Mouse (Mus musculus) right cerebral cortex, adult 18-20 months (tissue): ENCODE measurements around the gene Xndc1.

Source experiments
- DNase-seq: peaks from one replicate; pipeline ENCODE4 v3.0.0; 2022; ENCODE audit warnings: mixed read lengths

Gene Xndc1

GRCm38 (mm10) chr7:102082816-102083215 lies 17.5 kb downstream of the Xndc1 start, which contains the start of gene Trpc2:
TSS of gene Trpc2 (plus strand) at chr7:102083116.
- DNase-seq = no peak

DNA sequence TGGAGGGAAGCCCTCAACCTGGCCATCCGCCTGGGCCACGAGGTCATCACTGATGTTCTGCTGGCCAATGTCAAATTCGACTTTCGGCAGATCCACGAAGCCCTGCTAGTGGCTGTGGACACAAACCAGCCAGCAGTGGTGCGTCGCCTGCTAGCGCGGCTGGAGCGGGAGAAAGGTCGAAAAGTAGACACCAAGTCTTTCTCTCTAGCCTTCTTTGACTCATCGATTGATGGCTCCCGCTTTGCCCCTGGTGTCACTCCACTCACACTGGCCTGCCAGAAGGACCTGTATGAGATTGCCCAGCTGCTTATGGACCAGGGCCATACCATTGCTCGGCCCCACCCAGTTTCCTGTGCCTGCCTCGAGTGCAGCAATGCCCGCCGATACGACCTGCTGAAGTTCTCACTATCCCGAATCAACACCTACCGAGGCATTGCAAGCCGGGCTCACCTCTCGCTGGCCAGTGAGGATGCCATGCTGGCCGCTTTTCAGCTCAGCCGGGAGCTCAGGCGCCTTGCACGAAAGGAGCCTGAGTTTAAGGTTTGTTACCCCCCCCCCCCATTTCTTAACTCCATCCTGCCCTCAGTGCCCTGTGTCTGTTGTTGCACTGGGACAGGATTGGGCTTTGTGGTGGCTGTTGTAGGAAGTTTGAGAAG lies 18.9 kb downstream of the Xndc1 start:
- DNase-seq = no peak

GRCm38 (mm10) chr7:102087336-102087735 lies 22.0 kb downstream of the Xndc1 start:
- DNase-seq = peak; percentile 32

- no peak for DNase-seq
Measured at GRCm38 (mm10) chr7:102099760-102100661, 34.7 kb downstream of the Xndc1 start.

DNA sequence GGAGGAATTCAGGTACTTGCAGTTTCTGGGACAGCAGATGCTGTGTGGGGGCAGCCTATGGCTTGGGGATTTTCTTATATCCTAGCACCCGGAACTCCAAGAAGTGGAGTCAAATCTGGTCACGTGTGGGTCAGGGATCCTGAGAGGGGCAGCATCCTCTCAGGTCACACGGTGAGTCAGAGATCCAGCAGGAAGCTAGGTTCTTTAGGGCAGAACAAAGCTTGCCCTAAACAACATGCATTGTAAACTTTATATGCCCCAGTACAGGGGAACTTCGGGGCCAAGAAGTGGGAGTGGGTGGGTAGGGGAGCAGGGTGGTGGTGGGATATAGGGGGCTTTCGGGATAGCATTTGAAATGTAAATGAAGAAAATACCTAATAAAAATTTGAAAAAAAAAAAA lies 35.6 kb downstream of the Xndc1 start:
- DNase-seq = no peak

- no peak for DNase-seq
Measured at GRCm38 (mm10) chr7:102101487-102101886, 36.2 kb downstream of the Xndc1 start, which contains the start of gene Art1. TSS of gene Art1 (plus strand) at chr7:102101743.

DNA sequence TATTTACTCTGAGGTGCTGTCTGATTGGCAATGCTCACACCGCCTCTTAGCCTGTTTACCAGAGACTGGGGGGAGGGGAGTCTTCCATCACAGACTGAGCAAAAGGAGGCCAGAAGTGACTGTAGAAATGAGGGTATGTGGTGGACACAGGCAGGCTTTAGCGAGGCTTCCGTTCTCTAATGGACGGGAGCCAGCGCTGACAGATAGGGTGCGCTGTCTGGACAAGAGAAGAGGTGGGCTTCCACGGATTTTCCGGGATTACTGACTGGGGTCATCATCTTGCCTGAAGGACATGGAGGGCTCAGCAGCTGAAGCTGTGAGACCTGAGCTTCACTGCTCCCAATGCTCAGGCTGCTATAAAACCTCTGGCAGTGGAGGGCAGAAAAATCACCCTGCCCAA lies 36.9 kb downstream of the Xndc1 start:
- no peak for DNase-seq

- DNase-seq = no peak
Measured at GRCm38 (mm10) chr7:102102696-102103095, 37.4 kb downstream of the Xndc1 start.

DNA sequence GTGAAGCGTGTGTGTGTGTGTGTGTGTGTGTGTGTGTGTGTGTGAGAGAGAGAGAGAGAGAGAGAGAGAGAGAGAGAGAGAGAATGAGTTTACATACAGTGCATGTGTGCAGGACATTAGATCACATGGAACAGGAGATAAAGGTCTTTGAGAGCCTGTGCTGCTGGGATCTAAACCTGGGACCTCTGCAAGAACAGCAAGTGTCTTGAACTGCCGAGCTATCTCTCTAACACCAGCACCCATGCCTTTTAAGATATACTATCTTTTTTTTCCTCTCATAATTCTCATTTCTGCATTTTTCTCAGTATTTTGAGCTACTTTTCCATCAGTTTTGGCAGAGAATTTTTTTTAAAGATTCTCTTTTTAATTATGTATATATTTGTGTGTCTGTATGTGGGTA lies 38.2 kb downstream of the Xndc1 start:
- no peak for DNase-seq

GRCm38 (mm10) chr7:102104126-102104525 lies 38.8 kb downstream of the Xndc1 start:
- no peak for DNase-seq

DNA sequence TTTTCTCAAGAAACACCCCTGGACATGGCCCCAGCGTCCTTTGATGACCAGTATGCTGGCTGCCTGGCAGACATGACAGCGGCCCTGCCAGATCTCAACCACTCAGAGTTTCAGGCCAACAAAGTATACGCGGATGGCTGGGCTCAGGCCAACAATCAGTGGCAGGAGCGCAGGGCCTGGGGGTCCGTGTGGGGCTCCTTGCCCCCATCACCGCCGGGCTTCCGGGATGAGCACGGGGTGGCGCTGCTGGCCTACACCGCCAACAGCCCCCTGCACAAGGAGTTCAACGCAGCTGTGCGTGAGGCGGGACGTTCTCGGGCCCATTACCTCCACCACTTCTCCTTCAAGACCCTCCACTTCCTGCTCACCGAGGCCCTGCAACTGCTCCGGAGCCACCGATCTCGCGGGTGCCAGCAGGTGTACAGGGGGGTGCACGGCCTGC lies 41.4 kb downstream of the Xndc1 start:
- DNase-seq = no peak

GRCm38 (mm10) chr7:102108206-102108605 lies 42.9 kb downstream of the Xndc1 start:
- no peak for DNase-seq

DNA sequence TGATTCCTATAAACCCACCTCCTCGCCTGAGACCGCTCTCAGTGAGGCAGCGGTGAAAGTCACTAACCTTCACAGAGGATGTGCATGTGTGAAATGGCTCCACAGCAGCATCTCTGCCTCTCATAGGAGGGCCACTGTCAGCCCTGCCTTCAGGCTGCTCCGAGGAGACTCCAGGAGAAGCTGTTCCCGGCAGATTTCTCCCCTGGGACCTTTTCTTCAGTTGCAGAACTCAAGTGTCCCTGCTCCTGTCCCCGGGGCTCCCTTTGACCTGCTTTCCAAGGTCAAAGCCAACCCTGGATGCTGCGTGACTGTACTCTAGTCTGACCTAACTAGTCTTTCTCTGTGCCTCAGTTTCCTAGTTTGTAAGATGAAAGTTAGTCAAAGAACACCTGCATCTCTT lies 43.9 kb downstream of the Xndc1 start, which contains the start of gene Art5:
Gene Art5 (minus strand): TSS at position 319 of the 400 bp plus-strand sequence.
- DNase-seq = no peak

DNA sequence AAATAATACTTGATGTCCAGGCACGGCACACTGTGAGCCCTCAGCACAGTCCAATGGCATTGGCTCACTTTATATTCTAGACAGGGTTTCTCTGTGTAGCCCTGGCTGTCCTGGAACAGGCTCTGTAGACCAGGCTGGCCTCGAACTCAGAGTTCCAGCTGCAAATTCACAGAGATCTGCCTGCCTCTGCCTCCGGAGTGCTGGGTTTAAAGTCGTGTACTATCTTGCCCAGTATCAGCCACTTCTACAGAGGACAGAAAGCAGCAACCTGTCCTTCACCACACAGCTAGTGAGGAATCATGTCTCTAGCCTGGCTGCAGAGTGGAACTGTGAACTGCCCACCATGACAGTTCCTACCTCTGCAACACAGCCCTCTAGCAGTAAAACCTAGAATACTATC lies 44.4 kb downstream of the Xndc1 start:
- no peak for DNase-seq

- no peak for DNase-seq
Measured at GRCm38 (mm10) chr7:102113151-102113729, 47.9 kb downstream of the Xndc1 start.

- no peak for DNase-seq
Measured at GRCm38 (mm10) chr7:102116579-102117331, 51.4 kb downstream of the Xndc1 start, which contains the start of gene Chrna10. TSS of gene Chrna10 (minus strand) at chr7:102116828.

DNA sequence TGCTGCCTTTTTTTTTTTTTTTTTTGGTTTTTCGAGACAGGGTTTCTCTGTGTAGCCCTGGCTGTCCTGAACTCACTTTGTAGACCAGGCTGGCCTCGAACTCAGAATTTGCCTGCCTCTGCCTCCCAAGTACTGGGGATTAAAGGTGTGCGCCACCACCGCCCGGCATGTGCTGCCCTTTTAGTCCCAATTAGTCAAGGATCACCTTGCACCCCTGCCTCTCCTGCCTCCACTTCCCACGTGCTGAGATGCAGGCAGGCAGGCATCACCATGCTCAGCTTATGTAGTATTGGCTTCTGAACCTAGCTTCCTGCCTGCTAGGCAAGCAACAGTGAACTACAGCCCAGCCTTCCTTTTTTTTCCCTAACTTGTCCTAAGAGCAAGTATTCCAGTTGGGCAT lies 52.1 kb downstream of the Xndc1 start:
- DNase-seq = no peak

- DNase-seq = no peak
Measured at GRCm38 (mm10) chr7:102120326-102120725, 55.0 kb downstream of the Xndc1 start.

- no peak for DNase-seq
Measured at GRCm38 (mm10) chr7:102132395-102132794, 67.1 kb downstream of the Xndc1 start.
